Mouse (Mus musculus): Measurements from ENCODE around the gene Crb1.
"Not testable (repeated sequence)": the region's sequence is repeated elsewhere in the genome, so short reads cannot be mapped to it uniquely, and the experiment has no call there.

Gene Crb1

DNA sequence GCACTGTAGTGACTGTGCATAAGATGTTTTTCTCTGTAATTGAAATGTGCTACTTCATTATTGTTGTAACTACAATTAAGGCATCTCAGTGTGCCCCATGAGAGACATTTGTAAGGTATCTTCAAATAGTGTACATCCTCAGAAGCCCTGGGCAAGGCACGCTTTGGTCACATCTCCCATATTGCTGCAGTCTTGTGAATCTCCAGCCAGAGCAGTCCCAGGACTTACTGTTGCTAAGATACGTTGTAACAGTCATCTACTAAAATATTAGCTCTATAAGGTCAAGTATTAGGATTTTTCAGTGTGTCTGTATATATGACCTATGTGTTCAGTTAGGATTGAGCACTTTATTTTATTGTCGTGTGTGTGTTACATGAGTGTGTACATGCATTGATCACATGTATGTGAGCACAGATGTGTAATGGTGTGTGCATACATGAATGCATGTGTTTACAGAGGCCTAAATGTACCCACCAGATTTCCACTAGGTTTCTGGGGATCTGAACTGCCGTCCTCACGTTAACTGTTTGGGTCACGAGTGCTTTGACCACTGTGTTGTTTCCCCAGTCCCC lies 30.8 kb downstream of the Crb1 start:
- in situ Hi-C loops (cut with MboI; ENCODE audit: low pct_unique_long_range_greater_than_20kb in 1 of 2, low sequenced_read_pairs in 2 of 2, unreplicated experiment in 1 of 2): no loop called here

DNA sequence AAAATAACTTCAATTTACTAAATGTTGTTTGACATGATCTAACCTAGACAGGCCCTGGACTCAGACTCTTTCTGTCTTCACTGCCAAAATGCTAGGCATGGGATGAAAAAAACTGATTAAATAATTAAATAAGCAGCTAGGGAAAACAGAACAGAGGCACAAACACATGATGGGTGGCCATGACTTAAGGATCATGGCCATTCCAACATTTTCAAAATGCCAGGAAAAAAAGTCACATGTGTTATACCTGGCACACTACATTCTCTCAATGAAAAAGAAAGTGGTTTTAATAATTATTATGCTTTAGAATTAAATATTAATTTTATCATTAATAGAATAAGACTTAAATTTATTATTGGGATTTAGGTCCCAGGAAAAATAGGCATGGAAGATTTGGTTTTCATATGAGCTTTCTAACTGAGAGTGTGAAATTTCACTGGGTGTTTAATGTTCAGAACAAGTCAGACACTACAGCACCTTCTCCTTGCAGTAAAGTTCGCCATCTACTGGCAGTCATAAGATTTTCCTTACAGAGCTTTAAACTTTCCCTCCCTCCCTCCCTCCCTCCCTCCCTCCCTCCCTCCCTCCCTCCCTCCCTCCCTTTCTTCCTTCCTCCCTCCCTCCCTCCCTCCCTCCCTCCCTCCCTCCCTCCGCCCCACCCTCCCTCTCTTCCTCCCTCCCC lies 36.6 kb downstream of the Crb1 start:
- in situ Hi-C loops (cut with MboI; ENCODE audit: low pct_unique_long_range_greater_than_20kb in 1 of 2, low sequenced_read_pairs in 2 of 2, unreplicated experiment in 1 of 2): no loop called here

DNA sequence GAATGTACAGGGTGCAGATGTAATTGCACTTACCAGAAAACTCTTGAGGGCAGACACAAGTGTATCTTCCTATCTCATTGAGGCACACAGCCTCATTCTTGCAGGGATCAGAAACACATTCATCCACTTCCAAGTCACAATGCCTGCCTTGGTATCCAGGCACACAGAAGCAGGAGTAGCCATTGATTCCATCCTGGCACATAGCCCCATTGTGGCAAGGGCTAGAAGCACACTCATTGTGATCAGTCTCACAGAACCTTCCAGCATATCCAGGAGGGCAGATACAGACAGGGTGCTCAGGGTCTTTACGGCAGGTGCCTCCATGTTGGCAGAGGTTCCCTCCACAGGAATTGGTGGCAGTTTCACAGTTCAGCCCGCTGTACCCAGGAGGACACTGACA lies 39.9 kb downstream of the Crb1 start:
- in situ Hi-C loops (cut with MboI; ENCODE audit: low pct_unique_long_range_greater_than_20kb in 1 of 2, low sequenced_read_pairs in 2 of 2, unreplicated experiment in 1 of 2): no loop called here

DNA sequence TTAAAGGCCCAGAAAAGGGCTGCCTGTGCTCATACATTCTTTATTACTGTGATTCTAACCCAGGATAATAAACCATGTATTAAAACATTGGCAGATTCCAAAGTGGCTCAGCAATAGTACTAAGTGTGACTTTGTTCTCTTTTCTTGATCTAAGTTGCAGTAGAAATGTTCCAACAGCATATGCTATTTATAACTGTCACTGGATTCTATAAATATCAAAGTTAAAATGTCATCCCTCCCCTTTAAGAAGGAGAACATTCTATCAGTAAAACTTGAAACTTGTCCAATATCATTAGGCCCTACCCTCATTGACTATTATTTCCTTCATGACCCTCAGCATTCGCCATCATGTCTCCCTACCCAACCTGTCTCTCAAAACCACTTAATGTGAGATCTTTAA lies 48.1 kb downstream of the Crb1 start:
- in situ Hi-C loops (cut with MboI; ENCODE audit: low pct_unique_long_range_greater_than_20kb in 1 of 2, low sequenced_read_pairs in 2 of 2, unreplicated experiment in 1 of 2): no loop called here

DNA sequence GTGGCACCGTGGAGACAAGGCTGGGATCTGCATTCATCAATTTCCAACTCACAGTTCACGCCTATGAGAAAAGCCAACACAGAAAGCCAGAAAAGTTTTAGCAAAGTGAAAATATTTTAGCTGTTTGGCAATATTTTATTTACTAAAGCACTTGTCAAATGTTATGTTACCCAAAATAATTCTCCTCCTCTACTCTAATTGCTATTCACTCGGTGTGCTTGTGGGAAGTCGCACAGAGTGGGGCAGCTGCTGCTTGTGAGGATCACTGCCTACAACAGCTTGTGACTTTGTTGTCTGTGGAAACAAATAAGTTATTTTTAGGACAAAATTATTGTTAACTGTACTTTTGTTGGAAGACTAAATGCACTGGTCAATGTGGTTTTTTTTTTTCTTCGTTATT lies 48.6 kb downstream of the Crb1 start:
- in situ Hi-C loops (cut with MboI; ENCODE audit: low pct_unique_long_range_greater_than_20kb in 1 of 2, low sequenced_read_pairs in 2 of 2, unreplicated experiment in 1 of 2): no loop called here

DNA sequence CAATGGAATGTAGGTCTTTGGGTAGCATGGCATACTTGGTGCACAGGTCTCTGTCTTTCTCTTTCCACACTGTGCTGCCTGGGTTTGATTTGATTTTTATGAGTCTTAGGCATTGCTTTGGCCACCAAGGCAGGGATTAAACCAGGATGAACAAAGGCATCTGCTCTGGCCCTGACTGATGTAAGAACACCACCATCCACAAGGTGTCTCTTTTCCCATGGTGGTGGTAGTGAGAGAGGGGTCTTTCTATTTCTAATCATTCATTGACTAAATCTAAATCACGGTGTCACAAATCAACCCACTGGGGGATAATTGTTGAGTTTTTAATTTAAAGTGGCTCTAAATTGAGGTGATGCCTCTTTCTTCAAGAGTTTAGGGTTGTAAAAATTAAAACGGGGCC lies 51.5 kb downstream of the Crb1 start:
- in situ Hi-C loops (cut with MboI; ENCODE audit: low pct_unique_long_range_greater_than_20kb in 1 of 2, low sequenced_read_pairs in 2 of 2, unreplicated experiment in 1 of 2): no loop called here

DNA sequence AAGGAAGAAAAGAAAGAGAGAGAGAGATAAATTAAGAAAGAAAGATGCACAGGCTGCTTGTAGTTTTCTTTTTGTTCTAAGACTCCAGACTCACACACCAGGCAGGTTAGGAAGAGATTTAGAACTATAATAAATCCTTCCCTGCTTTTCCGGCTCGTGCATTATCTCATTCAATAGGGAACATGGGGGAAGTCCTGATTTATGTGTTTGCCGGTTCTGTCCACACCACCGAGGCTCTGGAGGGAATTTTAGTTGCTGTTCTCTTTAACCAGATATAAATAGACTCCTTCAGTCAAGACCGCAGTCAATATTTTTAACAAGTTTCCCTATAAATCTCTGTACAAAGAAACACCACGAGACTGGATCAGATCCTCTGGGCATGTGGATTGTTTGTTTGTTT lies 57.1 kb downstream of the Crb1 start:
- in situ Hi-C loops (cut with MboI; ENCODE audit: low pct_unique_long_range_greater_than_20kb in 1 of 2, low sequenced_read_pairs in 2 of 2, unreplicated experiment in 1 of 2): no loop called here

DNA sequence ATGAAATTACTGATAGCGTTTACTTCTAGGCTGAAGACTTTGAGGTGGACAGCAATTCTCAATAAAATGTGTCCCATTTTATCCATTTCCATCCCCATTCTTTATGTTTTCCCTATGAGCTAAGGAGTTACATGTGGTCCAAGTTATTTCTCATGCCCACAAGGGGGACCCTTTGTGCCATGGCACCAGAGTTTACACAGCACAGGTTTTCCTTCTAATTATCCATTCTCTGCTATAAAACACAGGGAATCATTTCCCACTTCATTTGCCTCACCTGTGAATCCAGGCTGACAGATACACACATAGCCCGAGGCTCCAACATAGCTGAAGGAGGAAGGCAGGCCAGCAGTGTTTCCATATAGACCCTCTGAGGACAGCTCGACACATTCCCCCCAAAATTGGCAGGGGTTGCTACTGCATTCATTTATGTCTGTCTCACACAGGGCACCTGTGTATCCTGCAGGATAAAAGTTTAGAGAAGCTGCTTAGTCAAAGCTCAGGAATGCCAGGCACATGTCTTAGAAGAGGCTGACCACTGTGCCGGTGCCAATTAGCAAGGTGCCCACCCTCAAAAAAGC lies 62.5 kb downstream of the Crb1 start:
- in situ Hi-C loops (cut with MboI; ENCODE audit: low pct_unique_long_range_greater_than_20kb in 1 of 2, low sequenced_read_pairs in 2 of 2, unreplicated experiment in 1 of 2): no loop called here

DNA sequence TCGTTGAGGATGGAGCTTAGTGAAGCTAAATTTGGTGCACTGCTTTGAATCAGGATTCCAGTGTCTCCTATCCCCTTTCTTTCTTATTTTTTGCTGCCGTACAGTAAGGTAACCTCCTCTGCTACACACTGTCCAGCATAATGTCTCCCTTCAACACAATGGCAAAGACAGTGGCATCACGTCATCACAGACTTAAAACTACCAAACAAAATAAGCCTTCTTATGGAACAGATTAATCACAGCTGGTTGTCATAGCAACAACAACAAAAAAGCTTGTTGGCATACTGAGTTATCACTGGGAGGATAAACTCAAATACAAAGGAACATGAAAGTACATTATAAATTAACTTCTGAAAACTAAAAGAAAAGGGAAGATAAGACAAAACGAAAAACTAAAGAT lies 68.0 kb downstream of the Crb1 start:
- in situ Hi-C loops (cut with MboI; ENCODE audit: low pct_unique_long_range_greater_than_20kb in 1 of 2, low sequenced_read_pairs in 2 of 2, unreplicated experiment in 1 of 2): no loop called here

DNA sequence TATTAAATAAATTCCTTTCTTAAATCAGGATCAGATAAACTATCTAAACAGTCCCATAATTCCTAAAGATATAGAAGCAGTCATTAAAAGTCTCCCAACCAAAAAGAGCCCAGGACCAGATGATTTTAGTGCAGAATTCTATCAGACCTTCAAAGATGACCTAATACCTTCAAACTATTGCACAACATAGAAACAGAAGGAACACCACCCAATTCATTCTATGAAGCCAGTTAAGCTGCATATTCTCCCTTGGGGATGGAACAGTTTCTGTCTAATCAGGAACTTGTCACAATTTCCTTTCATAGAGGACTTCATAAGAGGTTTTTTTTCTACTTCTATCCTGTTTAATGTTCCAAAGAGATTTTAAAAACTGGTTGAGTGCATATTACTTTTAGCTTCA lies 74.4 kb downstream of the Crb1 start:
- in situ Hi-C loops (cut with MboI; ENCODE audit: low pct_unique_long_range_greater_than_20kb in 1 of 2, low sequenced_read_pairs in 2 of 2, unreplicated experiment in 1 of 2): not testable (repeated sequence)

DNA sequence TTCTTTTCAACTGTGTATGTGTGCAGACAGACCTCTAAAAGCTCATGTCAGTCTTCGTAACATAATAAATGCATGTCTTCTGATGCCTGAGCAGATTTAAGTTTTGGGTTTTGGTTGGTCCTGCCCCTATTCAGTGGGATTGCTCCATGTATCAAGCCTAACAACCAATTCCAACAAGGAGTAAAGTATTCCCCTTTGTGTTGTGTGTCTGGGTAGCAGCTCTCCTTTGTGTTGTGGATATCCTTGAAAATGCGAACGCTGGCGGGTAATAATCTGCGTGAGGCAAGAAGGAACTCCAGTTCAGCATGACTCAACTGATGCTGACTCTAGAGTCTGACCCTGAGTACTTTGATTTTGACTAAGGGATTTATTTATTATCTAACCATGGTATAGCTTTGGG lies 75.1 kb downstream of the Crb1 start:
- in situ Hi-C loops (cut with MboI; ENCODE audit: low pct_unique_long_range_greater_than_20kb in 1 of 2, low sequenced_read_pairs in 2 of 2, unreplicated experiment in 1 of 2): no loop called here

DNA sequence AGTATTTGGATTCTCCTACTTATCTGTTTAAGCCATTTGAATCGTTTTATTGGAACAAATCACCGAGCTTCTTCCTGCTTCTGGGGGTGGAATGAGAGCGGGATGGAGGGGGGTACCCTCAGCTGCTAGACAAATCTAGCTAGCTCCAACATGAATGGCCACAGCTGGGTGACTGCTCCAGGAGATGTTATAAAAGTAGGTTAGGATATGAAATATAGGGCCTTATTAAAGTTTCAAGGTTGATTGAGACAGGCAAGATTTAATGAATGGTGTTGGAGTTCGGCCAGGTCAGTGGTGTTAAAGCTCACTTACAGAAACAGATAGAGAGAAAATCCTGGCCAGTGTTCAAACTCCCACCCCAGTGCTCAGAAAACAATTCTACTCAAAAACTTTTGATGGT lies 84.9 kb downstream of the Crb1 start:
- in situ Hi-C loops (cut with MboI; ENCODE audit: low pct_unique_long_range_greater_than_20kb in 1 of 2, low sequenced_read_pairs in 2 of 2, unreplicated experiment in 1 of 2): no loop called here

DNA sequence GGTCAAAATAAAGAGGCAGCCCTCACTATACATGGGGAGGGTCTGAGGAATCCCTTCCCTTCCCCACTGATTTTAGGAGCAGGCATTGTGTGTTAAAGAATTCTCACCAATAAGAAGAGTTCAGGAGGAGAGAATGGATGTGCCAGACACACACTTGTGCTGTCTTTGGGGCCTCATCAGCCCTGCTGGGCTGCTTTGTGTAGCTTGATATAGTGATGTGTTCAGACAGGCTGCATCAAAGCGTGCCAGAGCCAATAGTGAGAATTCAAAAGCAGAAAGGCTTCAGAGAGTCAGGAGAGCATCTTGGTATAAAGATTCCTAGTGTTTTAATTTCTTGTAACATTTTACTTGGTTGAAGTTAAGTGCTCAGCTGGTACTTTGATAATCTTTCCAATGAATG lies 85.3 kb downstream of the Crb1 start:
- in situ Hi-C loops (cut with MboI; ENCODE audit: low pct_unique_long_range_greater_than_20kb in 1 of 2, low sequenced_read_pairs in 2 of 2, unreplicated experiment in 1 of 2): no loop called here

DNA sequence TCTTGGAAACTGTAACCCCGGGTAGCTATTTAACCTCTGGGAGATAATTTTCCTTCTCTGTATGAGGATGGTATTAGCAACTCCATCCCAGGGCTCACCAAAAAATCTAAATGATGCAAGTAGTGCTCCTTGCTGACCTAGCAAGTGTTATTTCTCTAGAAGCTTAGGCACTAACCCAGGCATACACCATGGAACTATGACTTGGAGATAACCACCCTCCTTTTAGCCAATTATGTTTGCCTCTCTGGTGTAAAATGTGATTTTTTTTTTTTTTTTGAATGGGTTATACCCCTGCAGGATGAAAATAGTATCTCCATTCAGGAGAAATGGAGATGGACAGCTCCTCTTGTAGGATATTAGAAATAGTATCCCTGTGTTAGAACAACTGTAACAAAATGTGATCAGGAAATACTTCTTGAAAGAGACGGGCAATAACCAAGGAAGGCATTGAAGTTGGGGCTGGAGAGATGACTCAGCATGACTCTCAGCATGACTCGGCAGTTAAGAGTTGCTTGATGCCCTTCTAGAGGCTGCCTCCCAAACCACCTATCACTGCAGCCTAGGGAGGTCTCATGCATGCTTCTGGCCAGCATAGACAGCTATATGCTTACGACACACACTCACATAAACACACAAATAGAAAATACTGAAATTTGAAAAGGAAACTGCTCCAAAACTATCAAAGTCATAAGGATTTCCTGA lies 100.1 kb downstream of the Crb1 start:
- in situ Hi-C loops (cut with MboI; ENCODE audit: low pct_unique_long_range_greater_than_20kb in 1 of 2, low sequenced_read_pairs in 2 of 2, unreplicated experiment in 1 of 2): no loop called here

DNA sequence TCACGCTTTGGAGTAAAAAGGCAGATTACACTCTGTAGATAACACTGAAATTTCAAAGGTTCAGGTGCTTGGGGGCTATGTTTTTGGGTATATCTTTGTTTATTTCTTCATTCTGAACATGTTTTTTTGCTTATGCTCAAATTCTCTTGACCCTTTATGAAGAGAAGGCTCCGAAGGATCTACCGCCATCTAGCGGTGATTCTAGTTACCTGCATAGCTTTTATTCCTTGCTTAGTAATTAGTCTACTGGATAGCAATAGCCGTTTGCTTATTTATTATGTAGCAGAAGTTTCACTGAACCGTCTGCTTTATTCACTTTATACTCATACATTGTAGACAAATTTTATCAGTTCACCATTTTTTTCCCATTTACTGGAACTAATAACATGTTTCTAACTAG lies 109.1 kb downstream of the Crb1 start:
- in situ Hi-C loops (cut with MboI; ENCODE audit: low pct_unique_long_range_greater_than_20kb in 1 of 2, low sequenced_read_pairs in 2 of 2, unreplicated experiment in 1 of 2): no loop called here

DNA sequence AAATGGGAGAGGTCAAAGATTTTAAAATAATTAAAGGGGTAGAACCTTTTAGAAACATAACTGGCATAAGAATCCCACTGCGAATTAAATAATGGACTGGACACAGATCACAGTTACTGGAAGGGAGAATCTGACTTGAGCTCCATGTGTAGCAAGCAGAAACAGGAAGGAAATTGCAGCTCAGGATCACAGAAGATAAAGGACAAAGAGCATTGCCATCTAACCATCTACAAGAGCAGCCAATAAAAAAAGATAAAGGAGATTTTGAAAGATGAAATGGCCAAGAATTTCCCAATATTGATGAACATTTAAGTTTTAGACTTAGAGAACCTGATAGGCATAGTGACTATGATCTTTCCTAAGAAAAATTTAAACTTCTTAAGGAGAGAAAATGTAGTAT lies 112.7 kb downstream of the Crb1 start:
- in situ Hi-C loops (cut with MboI; ENCODE audit: low pct_unique_long_range_greater_than_20kb in 1 of 2, low sequenced_read_pairs in 2 of 2, unreplicated experiment in 1 of 2): no loop called here

DNA sequence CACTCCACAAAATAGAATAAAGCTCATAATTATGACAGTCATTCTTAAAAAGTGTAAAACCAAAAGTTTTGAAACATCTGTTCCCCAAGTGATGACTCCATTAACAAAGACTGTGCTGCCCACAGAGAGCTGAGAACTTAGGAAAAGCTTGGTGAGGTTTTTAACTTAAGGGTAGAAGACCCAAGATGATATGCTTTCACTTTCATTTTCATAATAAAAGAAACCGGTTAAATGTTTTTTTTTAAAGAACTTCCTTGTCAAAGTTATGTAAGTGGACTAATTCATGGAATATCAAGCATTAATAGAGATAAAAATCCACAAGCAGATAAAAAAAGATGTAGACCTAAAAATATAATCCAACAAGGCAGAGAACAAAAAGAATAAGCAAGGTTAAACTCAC lies 113.7 kb downstream of the Crb1 start:
- in situ Hi-C loops (cut with MboI; ENCODE audit: low pct_unique_long_range_greater_than_20kb in 1 of 2, low sequenced_read_pairs in 2 of 2, unreplicated experiment in 1 of 2): no loop called here

DNA sequence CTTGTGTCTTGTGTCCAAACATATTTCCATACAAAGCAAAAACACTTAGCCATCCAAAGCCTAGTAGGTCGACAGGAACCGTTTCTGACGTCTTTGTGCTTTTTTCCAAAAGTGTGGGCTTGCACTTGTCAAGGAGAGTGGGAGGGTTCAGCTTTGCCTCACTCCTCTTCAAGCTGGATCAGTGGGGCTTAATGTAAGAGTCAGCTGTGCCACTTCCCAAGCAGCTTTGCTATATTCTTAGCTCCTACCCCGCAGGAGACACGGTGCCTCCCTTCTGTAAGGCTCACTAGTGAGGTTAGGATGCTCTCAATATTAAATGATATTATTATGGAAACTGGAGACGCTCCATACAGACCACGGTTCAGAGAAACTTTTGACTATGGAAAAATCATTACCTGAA lies 121.3 kb downstream of the Crb1 start:
- in situ Hi-C loops (cut with MboI; ENCODE audit: low pct_unique_long_range_greater_than_20kb in 1 of 2, low sequenced_read_pairs in 2 of 2, unreplicated experiment in 1 of 2): no loop called here

DNA sequence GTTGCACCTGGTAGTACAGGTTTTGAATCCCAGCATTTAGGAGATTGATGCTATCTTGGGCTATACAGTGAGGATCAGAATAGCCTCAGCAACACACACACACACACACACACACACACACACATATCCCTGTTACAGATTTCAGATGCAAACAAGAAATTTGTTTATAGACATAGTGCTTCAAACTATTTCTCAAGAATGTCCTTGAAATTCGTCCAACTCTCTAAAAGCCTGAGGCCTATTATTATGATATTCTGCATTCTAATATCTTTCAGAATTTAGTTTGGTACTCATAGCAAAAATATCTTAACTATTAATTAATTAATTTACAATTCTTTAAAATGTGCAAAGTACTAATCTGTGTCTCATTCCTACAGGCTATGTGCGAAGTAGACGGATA lies 124.9 kb downstream of the Crb1 start:
- in situ Hi-C loops (cut with MboI; ENCODE audit: low pct_unique_long_range_greater_than_20kb in 1 of 2, low sequenced_read_pairs in 2 of 2, unreplicated experiment in 1 of 2): no loop called here

DNA sequence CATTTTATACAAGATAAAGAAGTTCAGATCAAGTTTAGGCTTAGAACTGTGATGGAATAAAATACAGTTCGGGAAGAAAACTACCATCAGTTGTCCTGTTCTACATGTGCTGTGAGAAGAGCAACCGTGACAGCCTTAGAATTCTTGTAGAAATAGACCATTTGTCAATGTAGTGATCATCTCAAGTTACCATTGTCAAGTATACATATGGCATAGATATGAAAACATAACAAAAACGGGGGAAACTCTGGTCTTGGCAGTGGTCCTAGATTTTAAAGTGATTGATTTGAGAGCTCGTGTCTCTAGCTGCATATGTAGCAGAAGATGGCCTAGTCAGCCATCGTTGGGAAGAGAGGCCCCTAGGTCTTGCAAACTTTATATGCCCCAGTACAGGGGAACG lies 127.7 kb downstream of the Crb1 start:
- in situ Hi-C loops (cut with MboI; ENCODE audit: low pct_unique_long_range_greater_than_20kb in 1 of 2, low sequenced_read_pairs in 2 of 2, unreplicated experiment in 1 of 2): no loop called here

All from mouse embryonic stem cell (cell line).